Mouse (Mus musculus): Measurements from ENCODE around the gene Olfr1418. TPM values are rescaled to one million over a fixed set of nuclear protein-coding genes. Genes with fewer than 3 reads are reported as not detected.
A peak's percentile ranks its signal among the peaks of the same experiment; 100 is the strongest.

Olfr1418 gene
- polyA plus RNA-seq, 2 experiments = not detected

DNA sequence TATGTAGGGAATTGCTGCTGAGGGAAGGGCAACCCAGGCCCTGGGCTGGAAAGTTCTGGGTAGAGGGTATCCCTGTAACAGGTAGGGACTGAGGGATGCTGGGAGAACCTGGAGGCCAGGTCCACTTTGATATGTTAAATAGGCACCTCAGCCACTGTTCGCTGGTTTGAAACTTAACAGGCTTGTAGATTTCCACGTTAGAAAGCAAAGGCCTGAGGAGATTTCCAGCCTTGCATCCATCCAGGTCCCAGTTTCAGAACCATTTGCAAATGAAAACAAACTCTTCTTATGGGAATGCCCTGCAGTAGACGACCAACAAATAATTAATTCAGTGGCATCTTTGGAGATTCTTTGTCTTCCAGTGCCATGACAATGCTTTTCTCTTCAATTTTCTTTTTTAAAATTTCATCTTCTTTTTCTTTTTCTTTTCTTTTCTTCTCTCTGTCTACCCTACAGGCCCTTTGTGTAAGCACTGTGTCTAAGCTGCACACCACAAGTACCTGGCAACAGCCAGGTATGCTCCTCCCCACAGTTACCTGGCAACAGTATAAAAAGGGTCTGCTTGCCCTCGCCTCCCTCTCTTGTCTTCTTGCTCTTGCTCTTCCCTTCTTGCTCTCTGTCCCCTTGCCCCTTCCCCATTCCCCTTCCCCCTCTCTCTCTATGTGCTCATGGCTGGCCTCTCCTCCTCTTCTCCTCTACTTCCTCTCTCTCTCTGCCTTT lies 37.4 kb downstream of the Olfr1418 start:
- H3K9me3 ChIP-seq (ENCODE audit: control insufficient read depth, low read length) = no peaks in the 10 kb centered on the region
- no peak overlapping the region for H3K4me3 ChIP-seq (ENCODE audit: insufficient read depth in 1 of 2, low read depth in 2 of 2, low read length in 2 of 2)
- no peak overlapping the region for H3K27ac ChIP-seq
- no peak overlapping the region for H3K4me2 ChIP-seq (ENCODE audit: low read depth)
- ATAC-seq (ENCODE audit: insufficient read depth) (no peak), DNase-seq (ENCODE audit: low read depth in 3 of 3, low spot score in 3 of 3) (no peak)
- no peak overlapping the region for H3K9ac ChIP-seq (replicated peaks)
- WGBS (ENCODE audit: insufficient replicate concordance) = 38% methylated on average over 4 of the region's 4 CpGs
- no peaks in the 10 kb centered on the region for H3K36me3 ChIP-seq (replicated peaks; ENCODE audit: control insufficient read depth, insufficient read depth, low read depth)
- peaks cover 23% of the 10 kb centered on the region for H3K27me3 ChIP-seq (ENCODE audit: control insufficient read depth, insufficient read depth, low read length)
- TF ChIP-seq CTCF (IDR thresholded peaks at IDR 0.05; ENCODE audit: low read depth) = no peak
- TF ChIP-seq EP300 (IDR thresholded peaks at IDR 0.05; ENCODE audit: low read depth) = no peak
- peaks cover 0 to 4% of the 10 kb centered on the region in 2 experiments; a peak in 1 of 4 replicates for H3K4me1 ChIP-seq (replicated peaks; ENCODE audit: control insufficient read depth in 2 of 2, insufficient read depth in 2 of 2, low read length in 1 of 2)

DNA sequence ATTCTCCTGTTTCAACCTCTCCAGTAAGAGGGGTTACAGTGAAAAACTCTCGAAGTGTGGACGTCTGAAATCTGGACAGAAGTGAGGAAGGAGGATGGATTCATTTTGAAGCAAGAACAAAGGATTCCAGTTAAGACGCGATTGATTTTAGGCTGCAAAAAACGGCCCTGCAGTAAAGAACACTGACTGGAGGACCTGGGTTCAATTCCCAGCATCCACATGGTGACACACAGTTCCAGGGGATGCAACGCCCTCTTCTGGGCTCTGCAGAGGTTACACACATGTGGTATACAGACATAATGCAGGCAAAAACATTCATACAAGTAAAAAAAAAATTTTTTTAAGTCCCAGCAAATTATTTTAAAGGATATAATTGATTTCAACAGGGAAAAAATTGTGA lies 40.7 kb downstream of the Olfr1418 start:
- Histone ChIP-seq H3K4me1 (replicated peaks; ENCODE audit: control insufficient read depth in 2 of 2, insufficient read depth in 2 of 2, low read length in 1 of 2) (peaks cover 0 to 4% of the 10 kb centered on the region in 2 experiments; a peak in 1 of 4 replicates), H3K27me3 (ENCODE audit: control insufficient read depth, insufficient read depth, low read length) (peaks cover 43% of the 10 kb centered on the region), H3K36me3 (replicated peaks; ENCODE audit: control insufficient read depth, insufficient read depth, low read depth) (no peaks in the 10 kb centered on the region), H3K9me3 (ENCODE audit: control insufficient read depth, low read length) (no peaks in the 10 kb centered on the region), H3K4me2 (ENCODE audit: low read depth) (no peak overlapping the region), H3K4me3 (ENCODE audit: insufficient read depth in 1 of 2, low read depth in 2 of 2, low read length in 2 of 2) (no peak overlapping the region), H3K9ac (replicated peaks) (no peak overlapping the region), H3K27ac (no peak overlapping the region)
- TF ChIP-seq CTCF (IDR thresholded peaks at IDR 0.05; ENCODE audit: low read depth) = no peak
- TF ChIP-seq EP300 (IDR thresholded peaks at IDR 0.05; ENCODE audit: low read depth) = no peak
- ATAC-seq (ENCODE audit: insufficient read depth) (no peak), DNase-seq (ENCODE audit: low read depth in 3 of 3, low spot score in 3 of 3) (no peak)
- WGBS (ENCODE audit: insufficient replicate concordance) = 29% methylated on average over 6 of the region's 6 CpGs

DNA sequence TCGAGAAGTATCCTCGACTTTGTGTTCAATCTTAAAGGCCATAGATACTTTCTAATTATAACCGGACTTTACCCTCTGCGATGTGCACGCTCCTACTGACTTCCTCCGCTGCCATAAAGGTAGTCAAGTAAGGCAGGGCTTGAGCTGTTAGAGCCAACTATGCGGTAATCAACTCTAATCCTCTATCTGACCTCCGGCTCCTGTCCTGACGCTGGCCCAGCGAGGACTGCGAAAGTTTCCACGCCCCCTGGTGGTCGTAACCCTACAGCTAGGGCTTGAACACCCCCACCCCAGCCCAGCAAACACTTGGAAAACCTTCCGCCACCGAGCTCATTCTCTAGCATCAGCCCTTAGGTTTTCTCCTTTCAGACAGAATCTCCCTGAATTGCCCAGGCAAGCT lies 41.1 kb downstream of the Olfr1418 start:
- DNase-seq (ENCODE audit: low read depth in 3 of 3, low spot score in 3 of 3) (no peak), ATAC-seq (ENCODE audit: insufficient read depth) (peak; percentile 21; the same call in 1 of the 2 replicates)
- Histone ChIP-seq H3K36me3 (replicated peaks; ENCODE audit: control insufficient read depth, insufficient read depth, low read depth) (no peaks in the 10 kb centered on the region), H3K4me3 (ENCODE audit: insufficient read depth in 1 of 2, low read depth in 2 of 2, low read length in 2 of 2) (peak overlapping the region; percentile 19 to 55; a peak in 2 of 4 replicates), H3K27ac (no peak overlapping the region), H3K9ac (replicated peaks) (no peak overlapping the region), H3K9me3 (ENCODE audit: control insufficient read depth, low read length) (no peaks in the 10 kb centered on the region), H3K27me3 (ENCODE audit: control insufficient read depth, insufficient read depth, low read length) (peaks cover 43% of the 10 kb centered on the region), H3K4me2 (ENCODE audit: low read depth) (peak overlapping the region; percentile 63), H3K4me1 (replicated peaks; ENCODE audit: control insufficient read depth in 2 of 2, insufficient read depth in 2 of 2, low read length in 1 of 2) (peaks cover 0 to 4% of the 10 kb centered on the region in 2 experiments; a peak in 1 of 4 replicates)
- 2% methylated on average over 15 of the region's 15 CpGs for WGBS (ENCODE audit: insufficient replicate concordance)
- TF ChIP-seq CTCF (IDR thresholded peaks at IDR 0.05; ENCODE audit: low read depth) = peak; percentile 64
- TF ChIP-seq EP300 (IDR thresholded peaks at IDR 0.05; ENCODE audit: low read depth) = no peak

DNA sequence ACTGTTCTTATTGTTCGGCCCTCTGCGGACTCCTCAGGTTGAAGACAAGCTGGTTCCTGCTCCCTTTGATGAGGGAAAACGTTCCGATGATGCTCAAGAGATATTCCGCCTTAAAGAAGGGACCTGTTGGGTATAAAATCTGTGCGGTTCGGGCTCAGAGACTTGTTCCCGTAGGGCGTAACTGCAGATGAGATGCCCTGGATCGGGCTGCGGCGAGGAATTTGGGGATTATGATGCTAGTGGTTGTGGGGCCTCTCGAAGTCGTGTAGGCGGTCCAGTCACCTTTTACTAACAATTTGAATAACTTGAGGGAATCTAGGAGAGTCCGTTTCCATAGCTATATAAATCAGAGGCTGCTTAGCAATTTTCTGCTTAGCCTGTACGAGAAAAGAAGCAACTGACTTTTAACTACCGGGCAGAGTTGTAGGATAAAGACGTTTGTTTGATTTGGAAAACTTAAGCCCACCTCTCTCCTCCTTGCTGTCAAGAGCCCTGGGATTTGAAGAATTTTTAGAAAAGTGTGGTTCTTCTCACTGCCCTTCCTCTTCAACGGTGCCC lies 41.6 kb downstream of the Olfr1418 start, which contains the start of gene Stx3:
Stx3 (minus strand) TSS at position 261 of the 558 bp plus-strand sequence.
- no peak within 1 kb of the TSS for H3K9ac ChIP-seq (replicated peaks)
- H3K36me3 ChIP-seq (replicated peaks; ENCODE audit: control insufficient read depth, insufficient read depth, low read depth) = no peaks in the 10 kb centered on the region
- TF ChIP-seq EP300 (IDR thresholded peaks at IDR 0.05; ENCODE audit: low read depth) (no peak), CTCF (IDR thresholded peaks at IDR 0.05; ENCODE audit: low read depth) (no peak)
- WGBS (ENCODE audit: insufficient replicate concordance) = 2% methylated on average over 20 of the region's 20 CpGs
- H3K4me1 ChIP-seq (replicated peaks; ENCODE audit: control insufficient read depth in 2 of 2, insufficient read depth in 2 of 2, low read length in 1 of 2) = peaks cover 0 to 4% of the 10 kb centered on the region in 2 experiments; a peak in 1 of 4 replicates
- H3K27ac ChIP-seq = no peak within 1 kb of the TSS
- no peaks in the 10 kb centered on the region for H3K9me3 ChIP-seq (ENCODE audit: control insufficient read depth, low read length)
- DNase-seq (ENCODE audit: low read depth in 3 of 3, low spot score in 3 of 3) = no peak
- H3K27me3 ChIP-seq (ENCODE audit: control insufficient read depth, insufficient read depth, low read length) = peaks cover 43% of the 10 kb centered on the region
- peak within 1 kb of the TSS; percentile 24 to 55 for H3K4me3 ChIP-seq (ENCODE audit: insufficient read depth in 1 of 2, low read depth in 2 of 2, low read length in 2 of 2)
- ATAC-seq (ENCODE audit: insufficient read depth) = no peak
- peak within 1 kb of the TSS; percentile 63 for H3K4me2 ChIP-seq (ENCODE audit: low read depth)

All from liver, embryonic 14.5 days (tissue).